Mouse (Mus musculus): Measurements from ENCODE around the gene Kcnmb1.

Gene Kcnmb1

DNA sequence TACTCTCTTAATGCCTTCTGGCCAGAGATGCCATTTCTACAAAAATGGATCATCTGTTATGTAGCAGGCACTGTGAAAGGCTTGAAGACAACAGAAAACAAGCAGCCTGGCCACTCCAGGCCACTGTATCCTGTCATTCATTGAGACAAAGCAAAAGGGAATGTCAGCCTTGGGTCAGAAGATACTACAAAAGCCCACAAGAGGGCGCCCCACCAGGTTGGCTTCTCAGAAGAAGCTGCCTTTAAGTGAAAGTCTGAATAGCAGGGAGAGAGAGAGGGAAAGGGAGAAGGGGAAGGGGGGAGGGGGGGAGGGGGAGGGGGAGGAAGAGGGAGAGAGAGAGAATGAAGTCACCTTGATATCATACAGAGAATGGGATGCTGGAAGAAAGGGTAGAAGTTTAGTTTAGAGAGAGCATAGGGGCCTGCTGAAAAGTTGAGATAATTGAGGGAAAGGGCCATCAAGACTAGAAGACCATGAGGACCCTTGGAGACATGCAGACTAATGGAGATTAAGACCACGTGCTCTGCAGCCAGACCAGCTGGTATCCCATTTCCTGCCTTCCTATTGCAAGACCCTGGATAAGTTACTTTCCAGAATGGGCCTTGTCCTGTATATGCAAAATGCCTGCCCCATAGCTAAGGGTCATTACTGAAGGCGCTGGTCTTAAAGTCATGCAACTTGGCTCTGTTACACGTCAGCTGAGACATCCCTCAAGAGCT lies 18.6 kb upstream of the Kcnmb1 start:
- no peak for DNase-seq (ENCODE audit: low spot score in 2 of 2)

DNA sequence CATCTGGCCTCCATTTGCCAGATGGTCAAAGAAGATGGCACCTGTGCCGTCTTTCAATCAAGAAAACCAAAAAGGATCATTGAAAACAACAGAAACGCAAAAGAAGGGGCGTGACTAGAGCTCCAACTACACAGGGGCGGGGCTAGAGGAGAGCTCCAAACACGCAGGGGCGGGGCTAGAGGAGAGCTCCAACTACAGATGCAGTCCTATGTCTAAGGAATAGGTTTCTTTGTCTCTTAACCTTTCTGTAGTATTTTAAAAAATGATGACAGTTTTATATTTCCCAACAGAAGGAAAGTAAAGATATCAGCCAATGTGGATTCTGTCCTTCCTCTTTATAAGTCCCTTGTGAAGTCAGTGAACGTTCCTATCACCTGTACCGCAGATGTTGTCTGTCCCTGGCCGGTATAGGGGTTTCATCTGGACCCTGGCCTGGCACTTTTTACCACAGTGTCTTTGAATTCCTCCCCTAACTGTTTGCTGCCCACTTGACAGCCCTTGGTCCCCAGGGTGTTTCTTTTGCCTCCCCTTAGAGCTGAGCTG lies 18.0 kb upstream of the Kcnmb1 start:
- no peak for DNase-seq (ENCODE audit: low spot score in 2 of 2)

DNA sequence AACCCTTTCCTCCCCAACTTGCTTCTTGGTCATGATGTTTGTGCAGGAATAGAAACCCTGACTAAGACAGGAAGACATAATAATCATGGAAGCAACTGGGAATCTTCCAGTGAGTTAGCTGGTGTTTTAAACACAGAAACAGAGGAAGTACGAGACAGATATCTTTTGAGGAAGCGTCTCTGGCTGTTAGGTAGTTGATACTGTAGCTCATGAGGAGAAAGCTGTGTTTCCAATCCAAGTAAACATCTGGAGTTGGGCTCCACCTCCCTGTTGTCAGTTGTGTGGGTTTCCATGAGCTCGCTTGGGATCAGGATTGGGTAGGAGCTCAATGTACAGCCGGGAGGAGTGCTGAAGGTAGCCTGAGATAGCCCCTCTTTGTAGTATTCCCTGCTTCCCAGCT lies 16.3 kb upstream of the Kcnmb1 start:
- no peak for DNase-seq (ENCODE audit: low spot score in 2 of 2)

DNA sequence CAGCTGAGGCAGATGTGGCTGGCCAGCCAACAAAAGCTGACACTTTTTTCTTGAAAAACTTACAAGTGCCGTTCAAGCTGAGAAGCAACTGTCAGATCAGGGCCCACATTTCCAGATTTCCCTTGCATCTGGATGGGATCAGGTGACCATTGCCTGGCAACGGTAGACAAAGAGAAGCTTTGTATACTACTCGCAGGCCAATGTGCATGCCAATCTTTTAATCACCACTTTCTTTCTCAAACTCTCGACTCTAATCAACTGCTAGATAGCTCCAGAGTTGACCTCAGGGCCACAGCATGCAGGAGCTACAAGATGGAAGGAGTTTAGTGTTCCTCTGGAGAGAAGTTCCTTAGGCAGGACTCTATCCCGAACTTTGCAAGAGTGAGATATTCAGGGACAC lies 11.7 kb upstream of the Kcnmb1 start:
- DNase-seq (ENCODE audit: low spot score in 2 of 2), result no peak

DNA sequence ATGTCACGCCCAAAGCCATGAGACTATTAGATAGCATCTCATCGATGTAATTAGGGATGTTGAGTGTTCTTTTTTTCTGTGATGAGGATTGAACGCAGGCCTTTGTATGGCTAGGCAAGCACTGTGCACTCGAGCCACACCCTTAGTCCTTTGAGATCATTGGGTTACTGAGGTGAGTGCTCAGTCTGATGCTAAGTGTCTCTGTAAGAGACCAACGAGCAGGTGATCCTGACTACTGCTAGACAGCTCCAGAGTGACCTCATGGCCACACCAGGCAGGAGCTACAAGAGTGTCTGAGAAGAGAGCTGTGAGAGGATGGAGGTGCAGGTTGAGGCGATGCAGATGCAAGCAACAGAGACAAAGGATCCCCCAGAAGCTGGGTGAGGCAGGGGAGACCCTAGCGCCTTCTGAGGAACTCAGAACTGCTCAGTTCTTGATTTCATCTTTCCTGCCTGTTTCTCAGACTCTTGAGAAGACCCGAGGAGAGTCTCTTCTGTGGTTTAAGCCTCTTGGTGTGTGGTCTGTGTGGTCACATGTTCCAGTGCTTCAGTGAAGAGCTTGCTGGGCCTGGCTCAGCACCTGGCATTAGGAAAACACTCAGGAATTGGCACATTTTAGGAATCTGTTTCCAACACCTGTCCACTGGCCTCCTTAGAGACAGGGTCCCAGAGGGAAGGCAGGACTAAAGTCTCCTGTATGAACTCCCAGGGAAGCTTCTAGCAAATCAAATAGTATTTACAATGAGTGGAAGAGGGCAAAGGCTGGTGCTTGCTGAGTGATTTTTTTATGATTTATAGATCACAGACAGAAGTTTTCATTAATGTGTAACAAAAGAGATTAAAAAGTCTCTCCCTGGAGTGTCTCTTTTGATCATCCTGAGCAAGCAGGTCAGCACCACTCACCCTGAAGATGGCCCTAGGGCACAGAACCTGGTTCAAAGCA lies 10.9 kb upstream of the Kcnmb1 start:
- no peak for DNase-seq (ENCODE audit: low spot score in 2 of 2)

DNA sequence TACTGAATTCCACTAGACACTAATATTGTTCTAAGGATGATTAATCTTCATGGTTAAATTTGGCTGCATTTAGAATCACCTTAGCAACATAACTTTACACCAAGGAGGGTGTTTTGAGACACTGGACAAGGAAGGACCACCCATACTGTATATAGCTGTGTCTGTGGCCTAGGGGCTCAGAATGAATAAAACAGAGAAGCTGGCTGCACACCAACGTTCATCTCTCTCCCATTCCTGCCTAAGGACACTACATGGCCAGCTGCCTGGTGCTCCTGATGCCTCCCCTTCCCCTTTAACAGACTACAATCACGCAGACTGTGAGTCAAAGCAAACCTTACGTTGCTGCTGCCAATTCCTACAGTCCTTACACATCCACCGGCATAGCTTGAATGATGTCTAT lies 6.8 kb upstream of the Kcnmb1 start:
- DNase-seq (ENCODE audit: low spot score in 2 of 2), result no peak

DNA sequence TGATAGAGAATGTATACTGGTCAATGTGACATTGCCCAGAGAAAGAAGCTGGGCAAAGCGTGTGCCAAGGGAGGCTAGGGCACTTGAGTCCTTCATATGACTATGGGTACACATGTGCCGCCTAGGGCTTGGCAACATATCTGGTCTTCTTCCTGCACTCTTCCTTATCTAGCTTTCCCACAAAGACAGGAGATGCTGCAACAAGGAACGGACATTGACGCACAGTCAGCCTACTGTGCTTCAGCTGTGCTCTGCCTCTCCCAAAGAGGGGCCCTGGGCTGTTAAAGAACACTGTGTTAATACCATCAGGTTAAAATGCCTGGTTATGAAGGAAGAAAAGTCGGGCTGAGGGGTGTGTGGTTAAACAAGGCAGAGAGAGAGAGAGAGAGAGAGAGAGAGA lies 6.2 kb upstream of the Kcnmb1 start:
- DNase-seq (ENCODE audit: low spot score in 2 of 2), result no peak

DNA sequence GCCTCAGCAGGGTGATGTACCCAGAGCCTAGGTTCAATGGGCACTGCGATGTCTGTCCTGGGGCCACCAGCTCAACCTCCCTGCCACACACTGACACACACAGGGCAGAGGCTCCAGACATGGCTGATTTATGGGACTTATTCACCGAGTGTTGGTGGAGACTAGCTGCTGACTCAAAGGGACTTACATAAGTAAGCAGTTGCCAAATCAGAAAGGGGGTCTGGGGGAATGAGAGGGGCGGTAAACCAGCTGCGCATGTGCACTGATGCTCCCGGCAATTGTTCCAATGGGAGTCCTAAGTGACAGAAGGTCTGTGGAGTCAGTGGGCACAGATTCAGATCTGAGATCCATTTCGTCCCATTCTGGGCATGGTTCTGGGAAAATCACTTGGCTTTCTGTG lies 5.2 kb upstream of the Kcnmb1 start:
- DNase-seq (ENCODE audit: low spot score in 2 of 2), result no peak

DNA sequence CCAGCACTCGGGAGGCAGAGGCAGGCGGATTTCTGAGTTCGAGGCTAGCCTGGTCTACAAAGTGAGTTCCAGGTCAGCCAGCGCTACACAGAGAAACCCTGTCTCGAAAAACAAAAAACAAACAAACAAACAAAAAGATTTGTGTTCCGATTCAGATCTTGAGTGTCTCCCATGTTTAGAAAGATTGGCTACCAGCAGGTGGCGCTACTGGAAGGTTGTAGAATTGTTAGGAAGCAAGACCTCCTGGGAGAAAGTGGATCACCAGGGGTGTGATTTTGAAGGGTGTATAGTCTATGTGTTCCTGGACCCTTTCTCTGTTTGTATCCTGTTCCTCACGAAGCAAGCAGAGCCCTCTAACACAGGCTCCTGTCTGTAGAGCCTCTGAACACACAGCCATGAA lies 4.1 kb upstream of the Kcnmb1 start:
- DNase-seq (ENCODE audit: low spot score in 2 of 2), result no peak

DNA sequence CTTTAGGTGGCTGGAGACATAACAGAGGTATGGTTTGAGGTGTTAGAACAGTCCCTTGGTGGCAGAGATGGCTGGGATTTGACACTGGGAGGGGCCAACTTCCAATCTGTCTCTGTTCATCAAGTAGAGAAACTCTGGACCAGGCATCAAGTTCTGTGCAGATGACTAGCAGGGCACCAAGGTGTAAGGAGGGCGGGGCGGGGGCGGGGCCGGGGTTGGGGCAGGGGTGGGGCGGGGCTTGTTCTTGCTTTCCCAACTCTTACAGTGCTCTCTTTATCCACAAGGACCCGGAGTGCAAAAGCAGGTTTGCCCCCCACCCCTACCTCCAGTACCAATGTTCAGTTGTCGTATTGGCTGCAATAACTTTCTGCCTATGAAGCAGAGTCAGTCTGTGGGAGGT lies 635 bp upstream of the Kcnmb1 start:
- no peak for DNase-seq (ENCODE audit: low spot score in 2 of 2)

DNA sequence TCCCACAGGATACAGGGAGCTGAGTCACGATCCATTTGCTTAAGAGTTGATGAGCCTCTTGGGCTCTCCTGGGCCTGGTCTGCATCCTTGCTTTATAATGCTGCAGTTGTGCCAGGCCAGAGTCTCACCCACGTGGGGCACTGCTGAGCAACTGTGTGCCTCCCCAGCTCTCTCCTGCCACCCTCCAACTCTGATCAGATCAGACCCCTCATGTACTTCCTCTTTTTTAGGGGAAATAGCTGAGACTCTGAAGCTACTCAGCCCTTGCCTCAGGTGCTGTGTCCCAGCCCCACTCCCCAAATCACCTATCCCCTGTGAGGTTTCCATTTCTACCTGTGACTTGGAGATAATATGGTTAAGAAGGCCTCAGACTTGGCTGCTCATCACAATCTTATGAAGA lies 2.6 kb downstream of the Kcnmb1 start:
- no peak for DNase-seq (ENCODE audit: low spot score in 2 of 2)

DNA sequence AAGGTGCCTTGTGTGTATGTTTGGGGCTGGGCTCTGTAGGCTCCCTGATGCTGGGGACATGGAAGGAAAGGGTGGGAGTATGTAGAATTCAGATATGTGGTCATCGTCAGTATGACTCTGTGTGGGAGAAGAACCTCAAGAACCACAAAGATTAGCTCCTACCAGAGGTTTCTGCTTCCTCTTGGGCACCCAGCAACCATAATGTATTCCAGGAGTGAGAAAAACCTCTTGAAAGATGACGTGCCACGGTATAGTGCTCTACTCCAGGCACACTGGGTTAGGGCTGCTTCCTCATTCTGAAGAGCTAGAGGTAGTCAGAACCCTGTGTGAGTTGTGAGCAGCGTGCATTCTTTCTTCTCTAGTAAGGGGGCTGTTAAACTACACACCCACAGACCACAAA lies 4.9 kb downstream of the Kcnmb1 start:
- no peak for DNase-seq (ENCODE audit: low spot score in 2 of 2)

DNA sequence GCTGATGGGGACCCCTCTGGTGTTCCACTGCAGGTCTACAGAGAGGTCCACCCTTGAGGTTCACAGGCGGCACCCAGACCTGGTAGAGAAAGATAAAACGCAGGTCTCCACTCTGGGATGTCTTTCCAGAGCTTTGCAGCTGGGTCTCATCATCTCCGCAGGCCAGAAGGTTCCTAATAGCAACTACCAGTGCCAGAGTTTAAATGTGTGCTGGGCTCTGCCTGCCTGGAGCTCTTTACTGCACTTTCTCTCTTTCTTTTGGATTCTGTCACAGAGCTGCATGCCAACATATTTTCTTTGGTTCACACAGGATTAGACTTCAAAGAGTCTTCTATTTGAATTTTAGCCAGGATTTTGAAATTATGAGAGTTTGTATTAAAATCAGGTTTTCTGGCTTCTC lies 6.4 kb downstream of the Kcnmb1 start:
- DNase-seq (ENCODE audit: low spot score in 2 of 2), result no peak

DNA sequence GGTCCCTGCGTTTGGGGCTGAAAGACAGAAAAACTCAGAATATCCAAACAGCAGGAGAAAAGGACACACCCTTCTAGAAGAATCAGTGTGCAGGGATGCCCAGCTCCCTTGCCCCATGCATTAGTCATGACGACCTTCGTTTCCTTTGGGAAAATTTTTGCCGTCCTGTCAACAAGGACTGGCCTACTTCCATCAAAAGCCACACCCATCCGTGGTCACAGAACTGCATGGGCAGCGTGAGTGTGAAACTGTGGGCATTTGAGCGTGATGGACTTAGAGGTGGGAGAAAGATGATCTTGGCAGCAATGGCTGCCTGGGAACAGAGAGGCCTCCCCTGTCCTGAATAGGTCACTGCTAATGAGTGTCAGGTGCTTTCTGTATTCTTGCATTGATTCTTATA lies 9.3 kb downstream of the Kcnmb1 start:
- no peak for DNase-seq (ENCODE audit: low spot score in 2 of 2)

DNA sequence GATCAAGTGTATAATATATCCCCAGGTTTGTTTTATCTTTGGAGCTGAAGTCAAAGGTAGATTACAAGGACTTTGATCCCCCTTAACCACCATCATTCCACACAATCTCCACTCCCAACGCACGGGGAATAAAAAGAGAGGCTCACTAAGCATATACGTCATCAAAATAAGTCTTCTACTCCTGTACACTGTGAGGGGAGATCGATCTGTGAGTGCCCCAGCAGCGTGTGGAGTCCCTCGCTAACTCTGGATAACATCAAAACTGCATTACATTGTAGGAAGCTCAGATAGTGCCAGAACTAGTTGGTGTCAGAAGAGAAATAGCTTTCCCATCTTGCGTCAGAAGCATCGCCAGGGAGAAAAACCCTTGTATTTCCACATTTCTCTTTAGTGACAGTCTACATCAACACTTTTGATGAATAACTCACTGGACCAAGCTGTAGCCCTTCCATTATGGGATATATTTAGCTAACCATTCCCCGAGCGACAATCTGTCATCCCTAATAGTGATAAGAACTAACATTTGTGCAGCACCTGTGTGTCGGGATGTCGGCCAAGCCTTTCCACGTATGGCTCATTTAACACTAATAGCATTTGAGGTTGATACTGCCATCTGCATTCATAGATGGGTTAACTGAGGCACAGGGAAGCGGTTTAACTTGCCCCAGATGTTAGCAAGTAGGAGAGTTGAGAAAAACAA lies 11.7 kb downstream of the Kcnmb1 start:
- DNase-seq (ENCODE audit: low spot score in 2 of 2), result no peak

DNA sequence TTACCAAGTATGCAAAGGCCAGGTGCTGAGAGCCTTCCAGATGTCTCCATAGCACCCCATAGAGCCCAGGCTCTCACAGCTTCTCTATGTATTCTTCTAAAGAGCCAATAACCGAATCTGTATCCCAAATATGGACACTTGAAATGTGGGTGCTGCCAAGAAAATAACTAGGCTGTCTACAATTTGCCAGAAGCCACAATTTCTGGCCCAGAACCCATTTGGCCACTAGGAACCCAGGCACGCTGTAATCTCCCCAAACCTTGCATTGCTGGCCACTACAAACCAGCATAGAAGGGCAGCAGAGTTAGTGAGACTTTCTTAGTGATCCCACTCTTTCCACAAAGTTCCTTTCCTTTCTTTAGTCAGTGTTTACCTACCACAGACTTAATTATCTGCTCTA lies 12.3 kb downstream of the Kcnmb1 start:
- no peak for DNase-seq (ENCODE audit: low spot score in 2 of 2)

DNA sequence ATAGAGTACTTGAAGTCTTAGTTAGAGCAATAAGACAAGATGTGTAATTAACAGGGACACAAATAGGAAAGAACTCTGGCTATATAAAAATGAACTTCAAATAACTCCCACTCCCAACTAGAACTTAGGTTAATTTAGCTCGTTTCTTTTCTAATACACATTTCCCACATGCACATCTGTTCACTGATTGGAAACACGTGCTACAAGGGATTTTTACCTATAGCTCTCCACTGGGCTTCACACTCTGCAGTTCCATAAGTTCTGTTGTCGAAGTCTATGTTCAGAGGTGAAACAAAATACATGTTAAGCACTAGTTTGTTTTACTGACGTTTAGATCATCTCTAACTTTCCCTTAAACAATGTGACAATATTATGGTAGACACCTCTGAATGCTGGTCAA lies 17.3 kb downstream of the Kcnmb1 start:
- no peak for DNase-seq (ENCODE audit: low spot score in 2 of 2)

DNA sequence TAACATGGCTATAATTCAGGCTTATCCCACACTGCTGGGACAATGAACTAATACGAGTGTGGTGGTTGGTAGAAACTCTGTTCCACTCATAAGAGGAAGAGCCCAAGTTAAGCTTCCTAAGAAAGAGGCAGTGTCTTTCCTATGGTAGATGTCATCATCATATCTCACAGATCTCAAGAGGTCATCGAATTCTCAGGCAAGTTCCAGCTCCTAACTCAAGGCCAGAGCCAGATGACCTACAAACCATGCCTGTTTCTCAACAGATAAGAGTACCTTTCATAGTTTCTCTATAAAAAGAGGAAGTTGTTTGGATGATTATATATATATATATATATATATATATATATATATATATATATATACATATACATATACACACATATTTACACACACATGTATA lies 23.7 kb downstream of the Kcnmb1 start:
- DNase-seq (ENCODE audit: low spot score in 2 of 2), result no peak

DNA sequence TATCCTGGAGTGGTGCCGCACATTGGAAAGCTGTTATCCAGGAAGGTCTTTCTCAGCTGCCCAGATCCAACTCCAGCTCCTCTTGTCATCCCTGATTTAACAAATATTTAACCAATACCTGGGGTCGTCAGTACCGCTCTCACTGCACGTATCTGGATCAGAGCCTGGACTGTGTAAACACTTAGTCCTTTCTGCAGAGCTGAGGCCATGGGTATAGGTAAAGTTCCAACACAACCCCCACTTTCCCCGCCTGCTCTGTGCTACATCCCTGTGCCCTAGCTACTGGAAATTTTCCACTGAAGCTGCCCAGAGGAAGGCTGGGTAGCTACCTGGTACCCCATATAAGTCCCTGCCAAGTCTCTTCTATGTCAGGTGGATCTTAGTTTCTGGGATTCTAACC lies 27.2 kb downstream of the Kcnmb1 start:
- no peak for DNase-seq (ENCODE audit: low spot score in 2 of 2)

DNA sequence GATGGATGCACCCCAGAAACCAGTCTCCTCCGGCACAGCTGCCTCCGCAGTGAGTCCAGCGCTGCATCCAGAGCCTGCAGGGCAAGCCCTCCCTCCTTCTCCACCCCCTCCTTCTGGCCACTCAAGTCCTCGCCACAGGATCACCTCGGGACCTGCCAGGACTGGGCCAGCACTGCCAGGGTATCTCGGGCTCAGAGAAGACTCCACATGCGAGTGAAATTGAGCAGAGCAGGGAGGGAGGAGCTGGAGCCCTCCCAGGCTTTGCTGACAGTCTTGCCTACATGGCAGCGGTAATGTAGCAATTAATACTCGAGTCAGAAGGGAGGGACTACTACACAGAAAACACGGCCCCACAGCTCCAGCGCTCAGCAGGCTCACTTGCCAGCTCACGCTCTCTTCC lies 30.1 kb downstream of the Kcnmb1 start, which contains the start of gene Kcnip1:
TSS of gene Kcnip1 (minus strand) at position 215 of the 400 bp plus-strand sequence.
- DNase-seq (ENCODE audit: low spot score in 2 of 2), result no peak

DNA sequence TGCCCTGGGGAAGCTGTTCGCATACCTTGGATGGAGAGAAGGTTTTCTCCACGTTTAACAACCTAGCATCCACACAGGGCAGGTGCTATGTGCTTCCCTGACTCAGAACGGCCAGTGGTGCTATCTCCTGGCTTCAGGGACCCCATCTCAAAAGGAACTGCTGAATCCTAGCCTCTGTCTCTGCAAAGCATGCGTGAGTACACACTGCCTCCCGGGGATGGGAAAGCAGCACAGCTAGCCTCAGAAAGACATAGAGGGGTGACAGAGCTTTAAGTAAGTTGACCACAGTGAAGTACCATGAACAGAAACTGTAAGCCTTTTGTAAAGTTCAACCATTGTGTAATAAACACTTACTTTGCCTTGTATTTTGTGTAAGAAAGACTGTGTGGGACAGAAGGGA lies 30.7 kb downstream of the Kcnmb1 start:
- no peak for DNase-seq (ENCODE audit: low spot score in 2 of 2)

DNA sequence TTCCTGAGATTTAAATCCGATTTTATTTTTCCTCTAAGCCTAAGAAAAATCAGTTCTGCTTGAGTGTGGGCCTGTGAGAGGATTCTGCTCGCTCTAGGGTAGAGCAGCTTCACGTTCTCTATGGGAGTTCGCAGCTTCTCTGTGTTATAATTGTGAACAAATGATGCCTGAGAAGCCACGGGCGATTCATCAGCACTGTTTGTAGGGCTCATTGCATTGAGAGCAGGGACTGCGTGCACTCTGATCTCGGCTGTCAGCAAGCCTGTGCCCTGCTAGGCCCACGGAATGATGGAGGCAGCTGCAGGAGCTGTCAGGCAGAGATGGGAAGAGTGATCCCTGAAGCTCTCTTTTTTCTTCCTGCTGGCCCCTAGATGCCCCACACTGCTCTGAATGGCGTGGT lies 35.4 kb downstream of the Kcnmb1 start:
- no peak for DNase-seq (ENCODE audit: low spot score in 2 of 2)

All from urinary bladder, postnatal 36 days (tissue).